Mouse (Mus musculus) intestine, postnatal 0 days (tissue): ENCODE measurements at regions not wholly inside any gene's neighbourhood (a gene's known extent, or its start where the extent isn't known, plus 50 kb on each side); places are given as distances from the start of the nearest gene placed in this dataset. TPM values are rescaled to one million over a fixed set of nuclear protein-coding genes. Genes with fewer than 3 reads are reported as not detected.

Experiments used
- ATAC-seq: fragments of 200-750 bp; cut with Nextera tagmentation; 2 replicates; pipeline ENCODE4 v1.8.0; 2017; ENCODE audit warnings: mild to moderate bottlenecking, moderate TSS enrichment, moderate library complexity
- H3K27ac ChIP-seq: fragments of 300-500 bp; sonication (generic); 2 replicates; pipeline ENCODE4 v1.5.1; 2014; ENCODE audit warnings: mild to moderate bottlenecking, low read depth, low read length, moderate library complexity
- H3K27me3 ChIP-seq: fragments of 300-500 bp; sonication (generic); replicated peaks from 2 replicates; pipeline ENCODE4 v1.6.1; 2014; ENCODE audit warnings: low read length, mixed read lengths; ENCODE audit not compliant: control insufficient read depth, insufficient read depth
- H3K36me3 ChIP-seq: fragments of 300-500 bp; sonication (generic); 2 replicates; pipeline ENCODE4 v1.6.1; 2014; ENCODE audit warnings: mild to moderate bottlenecking, moderate library complexity; ENCODE audit not compliant: control insufficient read depth, insufficient read depth
- H3K4me1 ChIP-seq: fragments of 300-500 bp; sonication (generic); replicated peaks from 2 replicates; pipeline ENCODE4 v1.6.1; 2014; ENCODE audit warnings: antibody characterized with exemption, low read length, mixed read lengths; ENCODE audit not compliant: control insufficient read depth, insufficient read depth
- H3K4me2 ChIP-seq: fragments of 300-500 bp; sonication (generic); replicated peaks from 2 replicates; pipeline ENCODE4 v1.6.1; 2014; ENCODE audit warnings: low read depth, mild to moderate bottlenecking, moderate library complexity
- H3K4me3 ChIP-seq: fragments of 300-500 bp; sonication (generic); 2 replicates; pipeline ENCODE4 v1.5.1; 2014; ENCODE audit warnings: low read depth, low read length
- H3K9ac ChIP-seq: fragments of 300-500 bp; sonication (generic); 2 replicates; pipeline ENCODE4 v1.6.1; 2014; ENCODE audit warnings: mild to moderate bottlenecking, low read depth, low read length
- H3K9me3 ChIP-seq: fragments of 300-500 bp; sonication (generic); 2 replicates; pipeline ENCODE4 v1.6.1; 2016; ENCODE audit warnings: mixed run types; ENCODE audit not compliant: control insufficient read depth
- CTCF ChIP-seq: sonication (generic); IDR thresholded peaks from 2 replicates; pipeline ENCODE4 v1.5.1; 2016; ENCODE audit warnings: low read depth, mild to moderate bottlenecking, control low read depth, antibody characterized with exemption, moderate library complexity
- WGBS: fragments of 180-500 bp; shearing (Covaris S2); extraction: QIAGEN DNeasy Blood & Tissue Kit; methylation state at CpG from one replicate; pipeline ENCODE4 v1.1.7; 2014; 5-methylcytosine and 5-hydroxymethylcytosine counted together
- microRNA counts: library from miRNA; unstranded; fragments of <30 nt; microRNA quantifications from one replicate; lab custom pipeline; 2016
- microRNA-seq: library from miRNA; unstranded; fragments of <30 nt; microRNA quantifications from one replicate; pipeline ENCODE4, GENCODE M21; 2016

DNA sequence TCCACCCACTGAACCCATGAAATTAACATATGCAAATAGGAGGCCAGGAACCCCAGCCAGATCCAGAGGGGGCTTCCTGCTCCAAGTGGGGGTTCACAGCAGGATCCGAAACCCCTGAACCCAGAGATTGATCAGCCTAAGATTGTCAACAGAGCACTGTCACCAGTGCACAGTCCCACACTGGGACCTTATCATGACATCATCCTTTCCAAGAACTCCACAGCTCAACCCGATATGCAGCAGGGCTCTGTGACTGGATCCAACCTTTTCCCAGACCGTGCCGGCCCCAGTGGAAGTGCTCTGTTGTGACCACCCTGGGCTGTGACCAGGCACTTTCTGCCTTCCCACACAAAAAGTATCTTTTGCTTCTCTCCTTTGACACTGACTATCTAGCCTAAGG is 57.7 kb upstream of the Dio3 start:
- Histone ChIP-seq H3K9ac (no peak overlapping the region), H3K4me2 (no peak overlapping the region), H3K27ac (no peak overlapping the region), H3K9me3 (no peaks in the 10 kb centered on the region), H3K27me3 (no peaks in the 10 kb centered on the region), H3K4me1 (0 out of 2 replicates have a peak, but pooled peaks cover 4% of the 10 kb centered on the region), H3K36me3 (no peaks in the 10 kb centered on the region), H3K4me3 (no peak overlapping the region)
- WGBS = 59% methylated on average over 4 of the region's 4 CpGs
- no peak for TF ChIP-seq CTCF
- peak; percentile 41; the same call in 1 of the 2 replicates for ATAC-seq

DNA sequence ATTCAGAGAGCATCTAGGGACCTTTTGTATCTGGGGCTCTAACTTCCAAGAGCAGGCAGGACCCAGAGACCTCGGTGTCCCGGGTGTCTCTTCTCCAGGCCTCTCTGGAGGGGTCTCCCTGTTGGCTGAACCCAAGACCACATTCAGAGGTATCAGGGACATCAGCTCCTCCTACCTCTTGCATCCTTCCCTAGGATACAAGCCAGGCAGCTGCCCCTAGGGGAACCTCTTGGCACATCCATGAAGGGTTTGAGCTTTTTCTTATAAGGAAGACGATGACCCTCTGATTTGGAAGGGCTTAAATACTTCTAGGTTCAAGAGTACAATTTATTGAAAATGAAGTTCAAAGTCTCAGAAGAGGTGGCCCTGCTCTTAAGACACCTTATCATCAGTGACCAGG is 57.2 kb upstream of the Dio3 start:
- H3K36me3 ChIP-seq = no peaks in the 10 kb centered on the region
- no peak for TF ChIP-seq CTCF
- no peaks in the 10 kb centered on the region for H3K27me3 ChIP-seq
- no peak overlapping the region for H3K9ac ChIP-seq
- no peaks in the 10 kb centered on the region for H3K9me3 ChIP-seq
- ATAC-seq = no peak
- no peak overlapping the region for H3K27ac ChIP-seq
- 0 out of 2 replicates have a peak, but pooled peaks cover 4% of the 10 kb centered on the region for H3K4me1 ChIP-seq
- no peak overlapping the region for H3K4me3 ChIP-seq
- H3K4me2 ChIP-seq = no peak overlapping the region
- 75% methylated on average over 3 of the region's 3 CpGs for WGBS

DNA sequence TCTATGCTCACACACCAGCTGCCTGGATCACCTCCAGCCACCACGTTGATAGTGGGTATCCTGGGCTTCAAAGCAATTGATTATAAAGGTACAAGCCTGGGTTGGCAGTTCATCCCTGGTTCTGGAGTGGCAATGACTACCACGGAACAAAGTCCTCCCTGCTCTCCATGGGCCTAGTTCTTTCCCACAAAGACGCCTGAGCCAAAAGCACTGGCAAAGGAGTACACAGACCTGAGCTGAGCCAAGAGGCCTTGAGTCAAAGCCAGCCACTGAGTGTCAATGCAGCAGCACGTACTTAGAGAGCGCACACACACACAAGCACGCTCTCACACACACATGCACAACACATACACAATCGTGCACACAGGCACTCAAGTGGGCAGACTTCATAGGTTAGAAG is 54.6 kb upstream of the Dio3 start:
- H3K4me1 ChIP-seq = 0 out of 2 replicates have a peak, but pooled peaks cover 4% of the 10 kb centered on the region
- no peaks in the 10 kb centered on the region for H3K27me3 ChIP-seq
- no peak overlapping the region for H3K9ac ChIP-seq
- H3K9me3 ChIP-seq = no peaks in the 10 kb centered on the region
- no peaks in the 10 kb centered on the region for H3K36me3 ChIP-seq
- H3K4me2 ChIP-seq = no peak overlapping the region
- no peak for ATAC-seq
- no peak overlapping the region for H3K4me3 ChIP-seq
- WGBS = 88% methylated on average over 7 of the region's 7 CpGs
- no peak overlapping the region for H3K27ac ChIP-seq
- no peak for TF ChIP-seq CTCF

DNA sequence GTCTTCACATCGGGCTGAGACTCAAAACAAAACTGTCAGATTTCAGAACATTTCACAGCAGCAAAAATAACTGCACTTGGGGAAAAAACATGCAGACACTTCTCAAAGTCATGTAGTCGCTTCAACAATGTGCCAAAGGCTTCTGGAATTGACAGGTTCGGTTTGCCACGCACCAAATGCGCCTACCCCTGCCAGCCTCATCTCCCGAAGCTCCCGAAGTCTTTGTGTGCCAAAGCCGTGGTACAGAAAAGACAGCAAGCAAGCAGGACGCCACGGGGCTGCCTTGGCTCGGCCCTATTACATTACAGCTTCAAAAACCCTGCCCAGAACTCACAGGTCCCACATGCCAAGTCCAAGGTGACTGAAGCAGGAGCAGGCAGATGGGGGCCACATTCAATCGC is 50.9 kb upstream of the Dio3 start:
- no peak overlapping the region for H3K9ac ChIP-seq
- no peaks in the 10 kb centered on the region for H3K27me3 ChIP-seq
- H3K36me3 ChIP-seq = no peaks in the 10 kb centered on the region
- H3K4me2 ChIP-seq = no peak overlapping the region
- no peak for ATAC-seq
- 0 out of 2 replicates have a peak, but pooled peaks cover 7% of the 10 kb centered on the region for H3K4me1 ChIP-seq
- H3K9me3 ChIP-seq = no peaks in the 10 kb centered on the region
- no peak for TF ChIP-seq CTCF
- WGBS = 86% methylated on average over 12 of the region's 12 CpGs
- no peak overlapping the region for H3K27ac ChIP-seq
- H3K4me3 ChIP-seq = no peak overlapping the region

MicroRNA genes in the stretch of these regions (microRNA counts, 519-probe panel; counts per million panel counts)
- microRNA mmu-miR-1193 (lab: Ali Mortazavi, UCI) = 2,384 counts per million, percentile 21 among the panel's probes with 10 or more counts
- microRNA mmu-miR-1197 (lab: Ali Mortazavi, UCI) = not detected
- microRNA mmu-miR-134 (lab: Ali Mortazavi, UCI) = 3,626 counts per million, percentile 47 among the panel's probes with 10 or more counts
- microRNA mmu-miR-154 (lab: Ali Mortazavi, UCI) = 4,340 counts per million, percentile 65 among the panel's probes with 10 or more counts
- microRNA mmu-miR-299 (lab: Ali Mortazavi, UCI) = not detected
- microRNA mmu-miR-300 (lab: Ali Mortazavi, UCI) = 4,449 counts per million, percentile 67 among the panel's probes with 10 or more counts
- microRNA mmu-miR-3072 (lab: Ali Mortazavi, UCI) = not detected
- 3,702 counts per million, percentile 48 among the panel's probes with 10 or more counts for microRNA mmu-miR-323-3p (lab: Ali Mortazavi, UCI)
- not detected for microRNA mmu-miR-323-5p (lab: Ali Mortazavi, UCI)
- 4,751 counts per million, percentile 80 among the panel's probes with 10 or more counts for microRNA mmu-miR-329 (lab: Ali Mortazavi, UCI)
- microRNA mmu-miR-369-3p (lab: Ali Mortazavi, UCI) = 4,650 counts per million, percentile 76 among the panel's probes with 10 or more counts
- 3,290 counts per million, percentile 37 among the panel's probes with 10 or more counts for microRNA mmu-miR-369-5p (lab: Ali Mortazavi, UCI)
- microRNA mmu-miR-376a (lab: Ali Mortazavi, UCI) = 4,600 counts per million, percentile 74 among the panel's probes with 10 or more counts
- microRNA mmu-miR-376b (lab: Ali Mortazavi, UCI) = 4,843 counts per million, percentile 82 among the panel's probes with 10 or more counts
- 4,793 counts per million, percentile 81 among the panel's probes with 10 or more counts for microRNA mmu-miR-376c (lab: Ali Mortazavi, UCI)
- 4,902 counts per million, percentile 83 among the panel's probes with 10 or more counts for microRNA mmu-miR-377 (lab: Ali Mortazavi, UCI)
- microRNA mmu-miR-379 (lab: Ali Mortazavi, UCI) = 3,744 counts per million, percentile 49 among the panel's probes with 10 or more counts
- microRNA mmu-miR-380-3p (lab: Ali Mortazavi, UCI) = 2,073 counts per million, percentile 15 among the panel's probes with 10 or more counts
- not detected for microRNA mmu-miR-380-5p (lab: Ali Mortazavi, UCI)
- 4,130 counts per million, percentile 59 among the panel's probes with 10 or more counts for microRNA mmu-miR-381 (lab: Ali Mortazavi, UCI)
- 4,474 counts per million, percentile 70 among the panel's probes with 10 or more counts for microRNA mmu-miR-382 (lab: Ali Mortazavi, UCI)
- microRNA mmu-miR-409-3p (lab: Ali Mortazavi, UCI) = 1,981 counts per million, percentile 13 among the panel's probes with 10 or more counts
- 3,139 counts per million, percentile 36 among the panel's probes with 10 or more counts for microRNA mmu-miR-409-5p (lab: Ali Mortazavi, UCI)
- 4,826 counts per million, percentile 81 among the panel's probes with 10 or more counts for microRNA mmu-miR-410 (lab: Ali Mortazavi, UCI)
- microRNA mmu-miR-411 (lab: Ali Mortazavi, UCI) = 3,878 counts per million, percentile 54 among the panel's probes with 10 or more counts
- microRNA mmu-miR-412 (lab: Ali Mortazavi, UCI) = not detected
- microRNA mmu-miR-453 (lab: Ali Mortazavi, UCI) = not detected
- not detected for microRNA mmu-miR-485 (lab: Ali Mortazavi, UCI)
- 3,811 counts per million, percentile 52 among the panel's probes with 10 or more counts for microRNA mmu-miR-487b (lab: Ali Mortazavi, UCI)
- not detected for microRNA mmu-miR-494 (lab: Ali Mortazavi, UCI)
- microRNA mmu-miR-495 (lab: Ali Mortazavi, UCI) = 4,306 counts per million, percentile 64 among the panel's probes with 10 or more counts
- microRNA mmu-miR-496 (lab: Ali Mortazavi, UCI) = 2,258 counts per million, percentile 18 among the panel's probes with 10 or more counts
- 3,374 counts per million, percentile 40 among the panel's probes with 10 or more counts for microRNA mmu-miR-539 (lab: Ali Mortazavi, UCI)
- 3,760 counts per million, percentile 50 among the panel's probes with 10 or more counts for microRNA mmu-miR-541 (lab: Ali Mortazavi, UCI)
- microRNA mmu-miR-543 (lab: Ali Mortazavi, UCI) = 3,979 counts per million, percentile 56 among the panel's probes with 10 or more counts
- not detected for microRNA mmu-miR-544 (lab: Ali Mortazavi, UCI)
- 361 counts per million, percentile 1 among the panel's probes with 10 or more counts for microRNA mmu-miR-654-3p (lab: Ali Mortazavi, UCI)
- microRNA mmu-miR-654-5p (lab: Ali Mortazavi, UCI) = not detected
- not detected for microRNA mmu-miR-666-3p (lab: Ali Mortazavi, UCI)
- microRNA mmu-miR-666-5p (lab: Ali Mortazavi, UCI) = not detected
- microRNA mmu-miR-667 (lab: Ali Mortazavi, UCI) = 2,552 counts per million, percentile 23 among the panel's probes with 10 or more counts
- not detected for microRNA mmu-miR-668 (lab: Ali Mortazavi, UCI)
- not detected for microRNA mmu-miR-679 (lab: Ali Mortazavi, UCI)
- microRNA mmu-miR-758 (lab: Ali Mortazavi, UCI) = not detected
- microRNA mmu-miR-882 (lab: Ali Mortazavi, UCI) = not detected

Small RNAs in the stretch of these regions (microRNA-seq; reads per million reads assigned to microRNA genes)
- not detected for gene Gm24321
- not detected for gene Gm25252
- not detected for gene Gm25750
- not detected for gene Gm27379
- gene Gm44322 = not detected
- 568 reads per million, percentile 69 among the genes with 10 or more reads in this experiment for gene Mir1193
- gene Mir1197 = 1.4 reads per million
- gene Mir134 = 580 reads per million, percentile 70 among the genes with 10 or more reads in this experiment
- 858 reads per million, percentile 73 among the genes with 10 or more reads in this experiment for gene Mir154
- not detected for gene Mir299a
- not detected for gene Mir299b
- 386 reads per million, percentile 65 among the genes with 10 or more reads in this experiment for gene Mir300
- 20.7 reads per million, percentile 28 among the genes with 10 or more reads in this experiment for gene Mir3072
- 135 reads per million, percentile 52 among the genes with 10 or more reads in this experiment for gene Mir323
- gene Mir329 = 222 reads per million, percentile 59 among the genes with 10 or more reads in this experiment
- gene Mir369 = 1,770 reads per million, percentile 80 among the genes with 10 or more reads in this experiment
- gene Mir376a = not detected
- gene Mir376b = 214 reads per million, percentile 58 among the genes with 10 or more reads in this experiment
- 550 reads per million, percentile 69 among the genes with 10 or more reads in this experiment for gene Mir376c
- 38.9 reads per million, percentile 35 among the genes with 10 or more reads in this experiment for gene Mir377
- gene Mir379 = 3,243 reads per million, percentile 87 among the genes with 10 or more reads in this experiment
- not detected for gene Mir380
- gene Mir381 = 1,178 reads per million, percentile 76 among the genes with 10 or more reads in this experiment
- gene Mir382 = 1,075 reads per million, percentile 75 among the genes with 10 or more reads in this experiment
- gene Mir409 = not detected
- gene Mir410 = 46.7 reads per million, percentile 39 among the genes with 10 or more reads in this experiment
- 6,655 reads per million, percentile 92 among the genes with 10 or more reads in this experiment for gene Mir411
- gene Mir412 = 32.1 reads per million, percentile 32 among the genes with 10 or more reads in this experiment
- gene Mir453 = not detected
- 131 reads per million, percentile 51 among the genes with 10 or more reads in this experiment for gene Mir485
- 2,877 reads per million, percentile 86 among the genes with 10 or more reads in this experiment for gene Mir487b
- 196 reads per million, percentile 56 among the genes with 10 or more reads in this experiment for gene Mir494
- 120 reads per million, percentile 50 among the genes with 10 or more reads in this experiment for gene Mir495
- gene Mir496a = 214 reads per million, percentile 58 among the genes with 10 or more reads in this experiment
- not detected for gene Mir539
- gene Mir541 = 2,151 reads per million, percentile 84 among the genes with 10 or more reads in this experiment
- 146 reads per million, percentile 52 among the genes with 10 or more reads in this experiment for gene Mir543
- gene Mir544 = 1.6 reads per million
- not detected for gene Mir654
- 30.7 reads per million, percentile 32 among the genes with 10 or more reads in this experiment for gene Mir666
- 63.0 reads per million, percentile 41 among the genes with 10 or more reads in this experiment for gene Mir667
- gene Mir668 = 44.8 reads per million, percentile 38 among the genes with 10 or more reads in this experiment
- gene Mir679 = 38.3 reads per million, percentile 35 among the genes with 10 or more reads in this experiment
- 13.6 reads per million, percentile 25 among the genes with 10 or more reads in this experiment for gene Mir758
- not detected for gene Mir882
